Mouse (Mus musculus) embryonic stem cell, embryonic (primary cell): ENCODE results near the gene Dmbt1.
"Not testable (repeated sequence)": the region's sequence is repeated elsewhere in the genome, so short reads cannot be mapped to it uniquely, and the experiment has no call there.

Experiments used
- CTCF ChIA-PET, 4 experiments: fragments of 300-600 bp in 2 of 4; fragments of 350-600 bp in 2 of 4; sonication (Branson Sonifier 250); formaldehyde crosslinking; loops; one replicate each; lab custom pipeline; 2022; ENCODE audit warnings: inconsistent platforms in 2 of 4; lab: Charles Lee
- POLR2A ChIA-PET, 4 experiments: fragments of 300-600 bp in 2 of 4; fragments of 350-600 bp in 2 of 4; sonication (Branson Sonifier 250); formaldehyde crosslinking; loops; one replicate each; lab custom pipeline; 2022; ENCODE audit warnings: antibody characterized with exemption in 4 of 4, inconsistent platforms in 1 of 4; lab: Charles Lee

Dmbt1 gene

GRCm38 (mm10) chr7:131037083-131037482, 5.2 kb downstream of the Dmbt1 start:
- ChIA-PET POLR2A (no interaction called here), CTCF (no interaction called here)

- POLR2A ChIA-PET: not testable (repeated sequence)
- CTCF ChIA-PET: interaction anchor here in 3 of 4 experiments (0.6 to 1.0 kb wide), 3 partner anchors 10 to 81 kb away, joined by 3 to 8 read pairs (median 4); no protein-coding TSS in a partner anchor
Measured at GRCm38 (mm10) chr7:131040760-131041159, 8.9 kb downstream of the Dmbt1 start.

- ChIA-PET CTCF (interaction anchor here (0.5 to 1.2 kb wide), 11 partner anchors 9 to 840 kb away, joined by 3 to 7 read pairs (median 3); no protein-coding TSS in a partner anchor), POLR2A (interaction anchor here in 1 of 4 experiments (0.6 to 1.0 kb wide), 2 partner anchors 52 to 96 kb away, joined by 3 read pairs; no protein-coding TSS in a partner anchor)
Measured at GRCm38 (mm10) chr7:131042657-131043056, 10.8 kb downstream of the Dmbt1 start.

GRCm38 (mm10) chr7:131045258-131045835, 13.5 kb downstream of the Dmbt1 start:
- POLR2A ChIA-PET: interaction anchor here in 1 of 4 experiments (0.6 kb wide), 1 partner anchor 696 kb away, joined by 3 read pairs; no protein-coding TSS in a partner anchor
- CTCF ChIA-PET: not testable (repeated sequence)

GRCm38 (mm10) chr7:131049829-131050228, 18.0 kb downstream of the Dmbt1 start:
- POLR2A ChIA-PET, CTCF ChIA-PET: not testable (repeated sequence)

GRCm38 (mm10) chr7:131054808-131055370, 23.0 kb downstream of the Dmbt1 start:
- ChIA-PET CTCF (interaction anchor here (0.5 to 1.7 kb wide), 18 partner anchors 8 to 1128 kb away, joined by 3 to 9 read pairs (median 3); partner anchors contain the start of gene Fam24b (in 1 of the 4)), POLR2A (no interaction called here)

- CTCF ChIA-PET, POLR2A ChIA-PET: not testable (repeated sequence)
Measured at GRCm38 (mm10) chr7:131057918-131058317, 26.1 kb downstream of the Dmbt1 start.

GRCm38 (mm10) chr7:131059808-131060207, 28.0 kb downstream of the Dmbt1 start:
- CTCF ChIA-PET, POLR2A ChIA-PET: not testable (repeated sequence)

- CTCF ChIA-PET: interaction anchor here (0.6 to 1.8 kb wide), 4 partner anchors 8 to 267 kb away, joined by 3 to 5 read pairs (median 4); partner anchors contain the start of gene Fam24b (in 1 of the 4)
- POLR2A ChIA-PET: no interaction called here
Measured at GRCm38 (mm10) chr7:131062541-131062940, 30.7 kb downstream of the Dmbt1 start.

GRCm38 (mm10) chr7:131068191-131068590, 36.3 kb downstream of the Dmbt1 start:
- POLR2A ChIA-PET: not testable (repeated sequence)
- CTCF ChIA-PET: interaction anchor here in 1 of 4 experiments (2.0 kb wide), 1 partner anchor 13 kb away, joined by 6 read pairs; no protein-coding TSS in a partner anchor

GRCm38 (mm10) chr7:131073476-131073875, 41.6 kb downstream of the Dmbt1 start:
- POLR2A ChIA-PET: not testable (repeated sequence)
- CTCF ChIA-PET: interaction anchor here in 3 of 4 experiments (0.6 to 1.1 kb wide), 4 partner anchors 19 to 1786 kb away, joined by 3 to 6 read pairs (median 3); no protein-coding TSS in a partner anchor

GRCm38 (mm10) chr7:131074098-131074497, 42.2 kb downstream of the Dmbt1 start:
- POLR2A ChIA-PET: not testable (repeated sequence)
- CTCF ChIA-PET: interaction anchor here in 2 of 4 experiments (0.6 to 1.1 kb wide), 2 partner anchors 38 to 312 kb away, joined by 3 to 6 read pairs; no protein-coding TSS in a partner anchor

- CTCF ChIA-PET: interaction anchor here in 1 of 4 experiments (1.5 kb wide), 1 partner anchor 21 kb away, joined by 4 read pairs; no protein-coding TSS in a partner anchor
- POLR2A ChIA-PET: interaction anchor here in 1 of 4 experiments (0.7 kb wide), 1 partner anchor 208 kb away, joined by 3 read pairs; no protein-coding TSS in a partner anchor
Measured at GRCm38 (mm10) chr7:131075956-131076355, 44.1 kb downstream of the Dmbt1 start.

- POLR2A ChIA-PET, CTCF ChIA-PET: not testable (repeated sequence)
Measured at GRCm38 (mm10) chr7:131082403-131082802, 50.5 kb downstream of the Dmbt1 start.

- ChIA-PET POLR2A (interaction anchor here in 3 of 4 experiments (0.6 to 1.1 kb wide), 3 partner anchors 9 to 335 kb away, joined by 3 to 6 read pairs (median 4); no protein-coding TSS in a partner anchor), CTCF (interaction anchor here (0.6 to 1.5 kb wide), 22 partner anchors 9 to 1104 kb away, joined by 3 to 15 read pairs (median 4); no protein-coding TSS in a partner anchor)
Measured at GRCm38 (mm10) chr7:131112486-131112885, 80.6 kb downstream of the Dmbt1 start.

- POLR2A ChIA-PET: no interaction called here
Measured at GRCm38 (mm10) chr7:131113676-131114075, 81.8 kb downstream of the Dmbt1 start.

GRCm38 (mm10) chr7:131114434-131114833, 82.6 kb downstream of the Dmbt1 start:
- CTCF ChIA-PET: no interaction called here

More at GRCm38 (mm10) chr7:131113676-131114075, 81.8 kb downstream of the Dmbt1 start:
- CTCF ChIA-PET: no interaction called here

GRCm38 (mm10) chr7:131122210-131122807, 90.5 kb downstream of the Dmbt1 start:
- CTCF ChIA-PET: interaction anchor here (0.6 to 3.2 kb wide), 4 partner anchors 10 to 19 kb away, joined by 4 to 10 read pairs (median 7); no protein-coding TSS in a partner anchor
- POLR2A ChIA-PET: no interaction called here

More at GRCm38 (mm10) chr7:131114434-131114833, 82.6 kb downstream of the Dmbt1 start:
- POLR2A ChIA-PET: no interaction called here

GRCm38 (mm10) chr7:131130021-131130420, 98.2 kb downstream of the Dmbt1 start:
- CTCF ChIA-PET: interaction anchor here in 1 of 4 experiments (0.7 kb wide), 1 partner anchor 144 kb away, joined by 3 read pairs; no protein-coding TSS in a partner anchor
- POLR2A ChIA-PET: no interaction called here
